Mouse (Mus musculus) MEL (cell line): Measurements from ENCODE around the gene Shisa6. TPM values are rescaled to one million over a fixed set of nuclear protein-coding genes. Genes with fewer than 3 reads are reported as not detected.

Experiments used
- DNase-seq: peaks from one replicate; pipeline ENCODE4 v3.0.0; 2011; ENCODE audit warnings: low read depth, low spot score
- H3K27ac ChIP-seq: 2 replicates; pipeline ENCODE4 v1.5.1; 2012; ENCODE audit warnings: low read depth, mild to moderate bottlenecking, control low read depth, low read length, moderate library complexity; ENCODE audit not compliant: control insufficient read depth
- H3K27me3 ChIP-seq, 2 experiments: fragments of 150-350 bp in 1 of 2; sonication (generic) in 1 of 2; 2 replicates each; pipeline ENCODE4 v1.6.1; 2012; ENCODE audit warnings: low read length in 2 of 2, mild to moderate bottlenecking in 2 of 2, improper control_type of control experiment in 1 of 2, moderate library complexity in 1 of 2; ENCODE audit not compliant: insufficient read depth in 2 of 2, control insufficient read depth in 1 of 2
- H3K36me3 ChIP-seq, 2 experiments: 2 replicates each; pipeline ENCODE4 v1.6.1; 2012 to 2014; ENCODE audit warnings: low read length in 2 of 2, improper control_type of control experiment in 1 of 2, inconsistent platforms in 1 of 2, mild to moderate bottlenecking in 1 of 2; ENCODE audit not compliant: insufficient read depth in 2 of 2, control insufficient read depth in 1 of 2
- H3K4me1 ChIP-seq, 2 experiments: fragments of 150-350 bp in 1 of 2; sonication (generic) in 1 of 2; 2 replicates each; pipeline ENCODE4 v1.6.1; 2012; ENCODE audit warnings: low read length in 2 of 2, improper control_type of control experiment in 1 of 2, mild to moderate bottlenecking in 1 of 2; ENCODE audit not compliant: insufficient read depth in 2 of 2, control insufficient read depth in 1 of 2
- H3K4me3 ChIP-seq, 2 experiments: fragments of 150-350 bp in 1 of 2; sonication (generic) in 1 of 2; 2 replicates each; pipeline ENCODE4 v1.5.1; 2012; ENCODE audit warnings: low read depth in 2 of 2, low read length in 2 of 2, mild to moderate bottlenecking in 2 of 2, moderate library complexity in 2 of 2, control low read depth in 1 of 2, improper control_type of control experiment in 1 of 2; ENCODE audit not compliant: control insufficient read depth in 1 of 2, insufficient read depth in 1 of 2
- H3K79me2 ChIP-seq: 2 replicates; pipeline ENCODE4 v1.6.1; 2012; ENCODE audit warnings: mild to moderate bottlenecking, low read length, moderate library complexity; ENCODE audit not compliant: control insufficient read depth, poor library complexity, insufficient read depth
- H3K9ac ChIP-seq: 2 replicates; pipeline ENCODE4 v1.6.1; 2012; ENCODE audit warnings: low read depth, mild to moderate bottlenecking, control low read depth, low read length, moderate library complexity; ENCODE audit not compliant: control insufficient read depth, poor library complexity, severe bottlenecking
- H3K9me3 ChIP-seq: fragments of 150-350 bp; sonication (generic); replicated peaks from 2 replicates; pipeline ENCODE4 v1.6.1; 2012; ENCODE audit warnings: mild to moderate bottlenecking, low read length, improper control_type of control experiment, moderate library complexity; ENCODE audit not compliant: insufficient read depth
- BHLHE40 ChIP-seq: IDR thresholded peaks from 2 replicates; pipeline ENCODE4 v1.6.1; 2012; ENCODE audit warnings: low read depth, mild to moderate bottlenecking, inconsistent platforms, low read length, improper control_type of control experiment, borderline replicate concordance
- CHD1 ChIP-seq: IDR thresholded peaks from 2 replicates; pipeline ENCODE4 v1.6.1; 2012; ENCODE audit warnings: low read depth, mild to moderate bottlenecking, inconsistent platforms, low read length, improper control_type of control experiment
- CHD2 ChIP-seq: IDR thresholded peaks from 2 replicates; pipeline ENCODE4 v1.6.1; 2011; ENCODE audit warnings: low read length, improper control_type of control experiment
- ELF1 ChIP-seq: IDR thresholded peaks from 2 replicates; pipeline ENCODE4 v1.6.1; 2014; ENCODE audit warnings: low read depth, mild to moderate bottlenecking, inconsistent platforms, low read length, improper control_type of control experiment, moderate library complexity
- EP300 ChIP-seq, 2 experiments: IDR thresholded peaks; 2 replicates each; pipeline ENCODE4 v1.6.1; 2011; ENCODE audit warnings: improper control_type of control experiment in 2 of 2, low read length in 2 of 2, low read depth in 1 of 2, mild to moderate bottlenecking in 1 of 2
- HCFC1 ChIP-seq: IDR thresholded peaks from 2 replicates; pipeline ENCODE4 v1.6.1; 2012; ENCODE audit warnings: low read depth, mild to moderate bottlenecking, inconsistent platforms, low read length, improper control_type of control experiment, moderate library complexity
- JUND ChIP-seq: IDR thresholded peaks from 2 replicates; pipeline ENCODE4 v1.6.1; 2011; ENCODE audit warnings: low read depth, mild to moderate bottlenecking, improper control_type of control experiment, low read length
- KAT2A ChIP-seq: conservative IDR thresholded peaks from 2 replicates; pipeline ENCODE4 v1.6.1; 2012; ENCODE audit warnings: low read depth, low read length, improper control_type of control experiment, inconsistent platforms
- MAX ChIP-seq: IDR thresholded peaks from 2 replicates; pipeline ENCODE4 v1.6.1; 2011; ENCODE audit warnings: low read length, improper control_type of control experiment
- MAZ ChIP-seq: IDR thresholded peaks from 2 replicates; pipeline ENCODE4 v1.6.1; 2012; ENCODE audit warnings: low read depth, mild to moderate bottlenecking, inconsistent platforms, low read length, improper control_type of control experiment
- MEF2A ChIP-seq: IDR thresholded peaks from 2 replicates; pipeline ENCODE4 v1.6.1; 2014; ENCODE audit warnings: low read depth, mild to moderate bottlenecking, inconsistent platforms, low read length, improper control_type of control experiment; ENCODE audit not compliant: poor library complexity, insufficient replicate concordance, severe bottlenecking; ENCODE audit errors: extremely low read depth
- MXI1 ChIP-seq: IDR thresholded peaks from 2 replicates; pipeline ENCODE4 v1.6.1; 2011; ENCODE audit warnings: mild to moderate bottlenecking, low read depth, low read length, improper control_type of control experiment
- MYB ChIP-seq: IDR thresholded peaks from 2 replicates; pipeline ENCODE4 v1.6.1; 2011; ENCODE audit warnings: mild to moderate bottlenecking, low read depth, low read length, improper control_type of control experiment
- MYC ChIP-seq: IDR thresholded peaks from 2 replicates; pipeline ENCODE4 v1.6.1; 2011; ENCODE audit warnings: low read depth, mild to moderate bottlenecking, low read length, improper control_type of control experiment, moderate library complexity
- NELFE ChIP-seq: IDR thresholded peaks from 2 replicates; pipeline ENCODE4 v1.6.1; 2011; ENCODE audit warnings: low read depth, low read length, improper control_type of control experiment
- NRF1 ChIP-seq: IDR thresholded peaks from 2 replicates; pipeline ENCODE4 v1.6.1; 2014; ENCODE audit warnings: low read depth, mild to moderate bottlenecking, inconsistent platforms, low read length, improper control_type of control experiment, moderate library complexity; ENCODE audit not compliant: poor library complexity, insufficient read depth, severe bottlenecking
- POLR2A ChIP-seq, 2 experiments: IDR thresholded peaks; 2 replicates each; pipeline ENCODE4 v1.6.1; 2011 to 2012; ENCODE audit warnings: low read length in 2 of 2, mild to moderate bottlenecking in 2 of 2, control low read depth in 1 of 2, improper control_type of control experiment in 1 of 2, low read depth in 1 of 2, moderate library complexity in 1 of 2; ENCODE audit not compliant: control insufficient read depth in 1 of 2, insufficient read depth in 1 of 2, poor library complexity in 1 of 2
- POLR2AphosphoS2 ChIP-seq: IDR thresholded peaks from 2 replicates; pipeline ENCODE4 v1.6.1; 2011; ENCODE audit warnings: low read length, improper control_type of control experiment
- RAD21 ChIP-seq: IDR thresholded peaks from 2 replicates; pipeline ENCODE4 v1.6.1; 2011; ENCODE audit warnings: mild to moderate bottlenecking, low read depth, low read length, improper control_type of control experiment
- SIN3A ChIP-seq: IDR thresholded peaks from 2 replicates; pipeline ENCODE4 v1.6.1; 2012; ENCODE audit warnings: low read length, improper control_type of control experiment, inconsistent platforms
- TBP ChIP-seq: IDR thresholded peaks from 2 replicates; pipeline ENCODE4 v1.8.0; 2011; ENCODE audit warnings: low read depth, low read length, improper control_type of control experiment
- UBTF ChIP-seq: IDR thresholded peaks from 2 replicates; pipeline ENCODE4 v1.6.1; 2012; ENCODE audit warnings: low read depth, mild to moderate bottlenecking, inconsistent platforms, low read length, improper control_type of control experiment, moderate library complexity, borderline replicate concordance; ENCODE audit not compliant: insufficient read depth
- USF1 ChIP-seq: IDR thresholded peaks from 2 replicates; pipeline ENCODE4 v1.6.1; 2014; ENCODE audit warnings: low read depth, mild to moderate bottlenecking, inconsistent platforms, low read length, improper control_type of control experiment, moderate library complexity
- USF2 ChIP-seq, 2 experiments: IDR thresholded peaks; 2 replicates each; pipeline ENCODE4 v1.6.1; 2011 to 2012; ENCODE audit warnings: improper control_type of control experiment in 2 of 2, low read length in 2 of 2, borderline replicate concordance in 1 of 2, inconsistent platforms in 1 of 2, low read depth in 1 of 2, mild to moderate bottlenecking in 1 of 2; ENCODE audit not compliant: insufficient read depth in 1 of 2
- ZC3H11A ChIP-seq: IDR thresholded peaks from 2 replicates; pipeline ENCODE4 v1.6.1; 2012; ENCODE audit warnings: low read depth, mild to moderate bottlenecking, inconsistent platforms, low read length, improper control_type of control experiment
- ZKSCAN1 ChIP-seq: IDR thresholded peaks from 2 replicates; pipeline ENCODE4 v1.6.1; 2012; ENCODE audit warnings: low read depth, mild to moderate bottlenecking, inconsistent platforms, low read length, improper control_type of control experiment, moderate library complexity
- ZMIZ1 ChIP-seq: IDR thresholded peaks from 2 replicates; pipeline ENCODE4 v1.6.1; 2012; ENCODE audit warnings: low read depth, mild to moderate bottlenecking, inconsistent platforms, low read length, improper control_type of control experiment, moderate library complexity
- ZNF384 ChIP-seq: IDR thresholded peaks from 2 replicates; pipeline ENCODE4 v1.6.1; 2012; ENCODE audit warnings: low read depth, mild to moderate bottlenecking, inconsistent platforms, low read length, improper control_type of control experiment
- polyA plus RNA-seq, 2 experiments: library from polyadenylated mRNA; stranded (reverse) in 1 of 2; unstranded in 1 of 2; fragments of >175 nt in 1 of 2; fragments of >200 nt in 1 of 2; gene quantifications; 2 replicates each; pipeline versions ENCODE4 v1.2.1 to v1.2.4; 2012; ENCODE audit warnings: low replicate concordance in 2 of 2, low read depth in 1 of 2; ENCODE audit not compliant: insufficient read length in 2 of 2, insufficient read depth in 1 of 2, missing spikeins in 1 of 2
- total RNA-seq: library from RNA; depleted of rRNA; stranded (reverse); fragments of 300-350 nt; gene quantifications from 2 replicates; pipeline ENCODE4 v1.2.3, GENCODE M21; 2012; rRNA removed

Shisa6 gene
- total RNA-seq (not detected in 2 replicates), polyA plus RNA-seq (not detected)

DNA sequence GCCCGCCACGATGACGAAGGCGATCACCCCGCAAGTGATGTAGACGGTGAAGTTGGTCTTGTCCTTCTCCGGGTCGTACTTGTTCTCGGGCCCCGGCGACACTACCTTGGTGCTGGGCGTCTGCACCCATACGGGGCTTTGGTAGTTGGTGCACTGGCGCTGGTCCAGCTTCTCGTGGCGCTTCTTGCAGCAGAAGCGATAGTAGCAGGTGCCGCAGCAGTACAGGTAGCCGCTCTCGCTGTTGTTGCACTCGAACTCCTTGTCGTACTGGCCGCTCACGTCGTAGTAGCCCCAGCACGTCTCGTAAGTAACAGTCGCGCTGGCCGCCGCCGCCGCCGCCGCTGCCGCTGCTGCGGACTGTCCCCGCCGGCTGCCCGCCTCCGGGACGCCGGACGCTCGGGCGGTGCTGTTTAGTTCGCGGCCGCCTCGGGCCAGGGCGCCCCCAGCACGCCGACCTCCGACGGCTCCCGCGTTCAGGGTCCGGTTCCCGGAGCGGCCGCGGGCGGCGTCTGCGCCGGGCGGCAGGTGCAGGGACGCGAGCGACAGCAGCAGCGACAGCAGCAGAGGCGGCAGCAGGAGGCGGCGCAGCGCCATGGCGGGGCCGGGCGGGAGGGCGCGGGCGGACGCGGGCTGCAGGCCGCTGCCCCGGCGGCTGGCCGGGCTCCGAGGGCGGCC is at the start of gene Shisa6:
Shisa6 (minus strand) TSS at position 594 of the 675 bp plus-strand sequence.
- no peaks in the 10 kb centered on the region for H3K27me3 ChIP-seq
- no peak within 1 kb of the TSS for H3K4me3 ChIP-seq
- no peak for DNase-seq

DNA sequence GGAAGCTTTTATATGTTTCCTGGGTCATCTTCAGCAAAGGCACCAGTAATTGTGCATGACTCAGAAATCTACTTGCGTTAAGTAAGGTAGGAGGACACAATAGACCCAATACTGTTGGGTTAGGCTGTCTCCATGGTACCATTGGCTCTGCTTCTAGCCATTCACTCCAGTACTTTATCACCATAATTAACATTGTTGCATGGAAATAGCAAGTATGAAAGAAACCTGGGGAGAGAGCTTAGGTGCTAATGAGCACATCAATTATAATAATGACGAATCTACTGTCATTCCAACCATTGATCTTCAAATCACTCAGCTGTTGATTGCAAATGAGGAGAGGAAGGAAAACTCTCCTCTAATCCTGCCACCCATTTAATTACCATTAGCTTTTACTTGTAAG is 48.1 kb upstream of the Shisa6 start:
- no peaks in the 10 kb centered on the region for H3K9me3 ChIP-seq
- H3K27me3 ChIP-seq, result no peaks in the 10 kb centered on the region
- H3K36me3 ChIP-seq, result no peaks in the 10 kb centered on the region
- H3K79me2 ChIP-seq, result no peaks in the 10 kb centered on the region
- DNase-seq, result no peak
- H3K9ac ChIP-seq, result no peak overlapping the region
- H3K4me3 ChIP-seq, result no peak overlapping the region
- no peak overlapping the region for H3K27ac ChIP-seq
- no peak for TF ChIP-seq POLR2A (IDR thresholded peaks at IDR 0.05; ENCODE audit: control insufficient read depth in 1 of 2, insufficient read depth in 1 of 2, low read depth in 1 of 2, low read length in 2 of 2, poor library complexity in 1 of 2)
- TF ChIP-seq ZMIZ1, result no peak
- TF ChIP-seq UBTF, result no peak
- no peak for TF ChIP-seq USF2 (IDR thresholded peaks at IDR 0.05; ENCODE audit: borderline replicate concordance in 1 of 2, insufficient read depth in 1 of 2, low read depth in 1 of 2, low read length in 2 of 2)
- TF ChIP-seq KAT2A, result no peak
- TF ChIP-seq BHLHE40, result no peak
- TF ChIP-seq SIN3A, result no peak
- no peak for TF ChIP-seq ZC3H11A
- TF ChIP-seq CHD2, result no peak
- TF ChIP-seq ZKSCAN1, result no peak
- TF ChIP-seq HCFC1, result no peak
- no peak for TF ChIP-seq MYB
- no peak for TF ChIP-seq USF1
- no peak for TF ChIP-seq POLR2AphosphoS2
- no peak for TF ChIP-seq EP300 (IDR thresholded peaks at IDR 0.05; ENCODE audit: low read depth in 1 of 2, low read length in 2 of 2)
- no peak for TF ChIP-seq MEF2A
- no peak for TF ChIP-seq ZNF384
- no peak for TF ChIP-seq TBP
- no peak for TF ChIP-seq CHD1
- no peaks in the 10 kb centered on the region for H3K4me1 ChIP-seq

More for the DNA sequence above, at the start of gene Shisa6:
- no peak for TF ChIP-seq MYB
- no peak for TF ChIP-seq NRF1
- TF ChIP-seq MYC, result no peak
- no peak for TF ChIP-seq POLR2AphosphoS2
- TF ChIP-seq RAD21, result no peak
- no peak for TF ChIP-seq MAZ
- no peak for TF ChIP-seq JUND
- TF ChIP-seq ELF1, result no peak
- TF ChIP-seq POLR2A (IDR thresholded peaks at IDR 0.05; ENCODE audit: control insufficient read depth in 1 of 2, insufficient read depth in 1 of 2, low read depth in 1 of 2, low read length in 2 of 2, poor library complexity in 1 of 2), result no peak
- no peak for TF ChIP-seq UBTF
- no peak for TF ChIP-seq NELFE
- TF ChIP-seq KAT2A, result no peak
- TF ChIP-seq MXI1, result no peak
- TF ChIP-seq MAX, result no peak
- TF ChIP-seq, all 39 proteins: peak for 0
- H3K9ac ChIP-seq, result no peak within 1 kb of the TSS
- no peaks in the 10 kb centered on the region for H3K4me1 ChIP-seq
- no peak within 1 kb of the TSS for H3K27ac ChIP-seq
- H3K36me3 ChIP-seq, result no peaks in the 10 kb centered on the region
- H3K9me3 ChIP-seq, result no peaks in the 10 kb centered on the region
- no peaks in the 10 kb centered on the region for H3K79me2 ChIP-seq
